Mouse (Mus musculus) layer of hippocampus, postnatal 14 days (tissue): Measurements from ENCODE around the gene Smarcal1. TPM values are rescaled to one million over a fixed set of nuclear protein-coding genes. Genes with fewer than 3 reads are reported as not detected.

Source experiments
- total RNA-seq, 2 experiments: library from RNA; stranded (reverse); gene quantifications; 2 replicates each; pipeline ENCODE4 v1.2.3; 2021

Gene Smarcal1
- total RNA-seq, 2 experiments from 2014 or later: 47.4 to 50.8 TPM

Other genes starting within 250 kb of the Smarcal1 start
- gene March4, start 46.3 kb upstream of the Smarcal1 start, total RNA-seq: 10 to 100 TPM; 28.2 to 29.7 TPM
- not detected for gene Ankar, start 117.3 kb downstream of the Smarcal1 start, total RNA-seq
- 100 to 1,000 TPM; 497 to 531 TPM for gene Rpl37a, start 128.0 kb downstream of the Smarcal1 start, total RNA-seq
- 100 to 1,000 TPM in 1 of 2 experiments, 10 to 100 TPM in 1; 56.4 to 116 TPM for gene Igfbp2, start 241.3 kb downstream of the Smarcal1 start, total RNA-seq